Mouse (Mus musculus) layer of hippocampus, postnatal 10 days (tissue): ENCODE measurements at regions not wholly inside any gene's neighbourhood (a gene's known extent, or its start where the extent isn't known, plus 50 kb on each side); places are given as distances from the start of the nearest gene placed in this dataset.

Source experiments
- DNase-seq, 2 experiments: peaks; one replicate each; pipeline ENCODE4 v3.0.0; 2021; ENCODE audit warnings: low spot score in 2 of 2

DNA sequence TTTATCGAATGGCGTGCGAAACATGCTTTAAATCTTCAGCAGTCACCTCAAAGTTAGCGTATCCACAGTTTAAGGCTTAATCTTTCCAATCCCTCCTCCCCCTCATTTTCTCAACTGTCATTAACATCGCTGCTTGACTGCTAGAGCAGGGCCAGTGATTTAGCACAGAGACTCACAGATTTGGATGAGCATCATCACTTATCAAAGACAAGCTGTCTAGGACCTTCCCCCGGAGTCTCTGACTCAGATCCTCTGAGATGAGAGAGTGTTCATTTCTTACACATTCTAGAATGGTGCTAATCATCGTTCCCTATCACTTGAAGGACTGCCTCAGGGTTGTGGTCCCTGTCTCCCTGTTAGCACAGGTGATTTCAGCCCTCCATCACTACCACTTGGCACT, 112.1 kb upstream of the Tmem132c start:
- no peak for DNase-seq

DNA sequence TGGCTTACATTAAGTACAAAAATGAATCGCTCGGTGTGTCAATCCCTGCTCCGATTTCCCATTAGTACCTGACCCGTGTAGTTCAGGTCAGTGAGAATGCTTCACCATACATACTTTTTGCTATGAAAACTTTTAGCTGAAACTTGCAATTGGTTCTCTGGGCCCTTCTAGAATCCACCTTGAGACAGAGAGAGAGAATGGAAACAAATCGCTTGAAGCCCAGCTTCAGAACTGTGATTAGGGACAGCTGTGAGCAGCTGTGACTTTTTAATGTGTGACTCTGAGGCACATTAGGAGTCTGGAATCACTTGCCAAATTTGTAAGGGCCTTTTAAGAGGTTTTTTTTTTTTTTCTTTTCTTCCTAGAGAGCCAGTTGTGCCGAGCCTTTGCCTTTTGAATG, 107.2 kb upstream of the Tmem132c start:
- DNase-seq, result no peak

DNA sequence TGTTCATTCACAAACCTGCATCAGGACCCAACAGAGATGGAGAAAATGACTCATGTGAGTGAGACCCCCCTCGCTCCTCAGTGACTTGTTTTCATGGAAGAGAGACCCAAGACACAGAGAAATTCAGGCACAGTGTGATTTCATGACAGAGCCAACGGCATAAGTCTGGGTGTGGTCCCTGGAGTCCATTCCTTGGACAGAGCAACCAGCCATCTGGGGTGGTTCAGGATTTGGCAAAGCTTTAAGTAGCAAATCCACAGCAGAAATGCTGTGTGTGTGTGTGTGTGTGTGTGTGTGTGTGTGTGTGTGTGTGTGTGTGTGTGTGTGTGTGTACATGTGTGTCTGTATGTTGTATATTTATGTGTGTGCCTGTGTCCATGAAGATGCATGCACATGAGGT, 101.0 kb upstream of the Tmem132c start:
- DNase-seq, result peak in 1 of 2 experiments; percentile 13

DNA sequence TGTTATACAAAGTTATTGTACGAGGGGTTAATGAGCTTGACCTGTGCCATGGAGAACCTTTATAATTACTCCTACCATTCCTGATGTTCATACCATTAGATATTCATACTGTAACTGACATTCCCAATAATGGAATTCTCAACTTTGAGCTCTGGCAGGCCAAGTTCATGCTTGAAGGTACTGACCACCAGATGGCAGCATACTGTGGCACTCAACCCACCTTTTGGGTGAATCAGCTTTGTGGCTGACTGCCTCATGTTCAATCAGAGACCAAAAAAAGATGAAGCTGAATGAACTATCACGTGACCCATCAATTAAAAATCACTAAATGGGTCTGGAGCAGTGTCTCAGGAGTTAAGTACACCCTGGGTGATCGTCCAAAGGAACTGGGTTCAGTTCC, 81.3 kb upstream of the Tmem132c start:
- DNase-seq, result no peak

DNA sequence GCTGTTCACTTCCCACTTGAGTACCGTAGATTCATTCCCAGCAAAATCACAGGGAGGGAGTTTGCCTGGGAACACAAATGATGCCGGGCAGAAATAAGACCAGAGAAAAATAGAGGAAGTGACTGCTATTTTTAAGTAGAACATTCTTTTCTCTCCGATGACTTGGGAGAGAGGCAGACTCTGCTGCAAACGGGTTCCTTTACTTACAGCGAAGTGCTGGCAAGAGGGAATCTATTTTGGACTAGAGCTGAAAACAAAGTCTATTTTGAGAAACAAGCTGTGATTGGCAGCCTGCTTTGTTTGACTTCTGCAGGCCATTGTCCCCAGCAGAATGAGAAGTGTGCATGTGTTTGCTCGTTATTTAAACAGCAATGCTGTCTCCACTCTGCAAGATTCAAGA, 78.2 kb upstream of the Tmem132c start:
- DNase-seq, result no peak

DNA sequence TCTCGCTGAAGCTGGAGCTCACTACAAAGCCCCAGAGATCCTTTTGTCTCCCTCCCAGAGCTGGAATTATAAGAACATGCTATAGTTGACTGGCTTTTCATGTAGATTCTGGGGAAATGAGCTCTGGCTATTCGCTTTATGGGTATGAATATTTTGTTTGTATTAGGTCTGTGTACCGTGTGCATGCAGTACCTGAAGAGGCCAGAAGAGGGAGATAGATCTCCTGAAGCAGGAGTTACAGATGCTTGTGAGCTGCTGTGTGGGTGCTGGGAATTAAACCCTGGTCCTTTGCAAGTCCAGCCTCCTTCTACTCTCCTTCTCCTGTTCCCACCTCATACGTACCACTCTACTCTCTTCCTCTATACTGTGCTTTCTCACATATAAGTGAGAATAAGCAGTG, 52.6 kb upstream of the Tmem132c start:
- DNase-seq, result no peak
